Mouse (Mus musculus) adrenal gland, postnatal 10 days (tissue): Measurements from ENCODE around the gene Phf21b. TPM values are rescaled to one million over a fixed set of nuclear protein-coding genes. Genes with fewer than 3 reads are reported as not detected.

Experiments
- total RNA-seq, 2 experiments: library from RNA; stranded (reverse); gene quantifications; 2 replicates each; pipeline ENCODE4 v1.2.3; 2021

The Phf21b gene
- total RNA-seq, 2 experiments from 2014 or later = 1.3 to 2.5 TPM

Other genes with a start within 250 kb of the Phf21b start
- 10 to 100 TPM; 11.4 to 12.1 TPM for gene Prr5, start 186.4 kb downstream of the Phf21b start, total RNA-seq
- gene Arhgap8, start 136.0 kb downstream of the Phf21b start, total RNA-seq = 1 to 10 TPM; 1.1 to 1.2 TPM
- under 1 TPM; 0.15 to 0.45 TPM for gene Gm29666, start 64.0 kb upstream of the Phf21b start, total RNA-seq
- gene Nup50, start 67.4 kb upstream of the Phf21b start, total RNA-seq = 10 to 100 TPM; 27.4 to 32.4 TPM
- gene 5031439G07Rik, start 132.5 kb upstream of the Phf21b start, total RNA-seq = 10 to 100 TPM; 38.6 to 47.8 TPM
- not detected for gene Upk3a, start 161.1 kb upstream of the Phf21b start, total RNA-seq
- gene Fam118a, start 172.9 kb upstream of the Phf21b start, total RNA-seq = 10 to 100 TPM; 14.6 to 15.5 TPM